Mouse (Mus musculus): ENCODE results near the gene Dhx58.
A peak's percentile ranks its signal among the peaks of the same experiment; 100 is the strongest.

Gene Dhx58

GRCm38 (mm10) chr11:100646265-100646664 is 57.8 kb downstream of the Dhx58 start:
- DNase-seq (ENCODE audit: low read depth, low spot score) = peak; percentile 90
